Mouse (Mus musculus): ENCODE data around the gene Map7.

- TF ChIP-seq POLR2A (IDR thresholded peaks at IDR 0.05; ENCODE audit: insufficient read length, low read depth) = no peak
- no peak for TF ChIP-seq POLR2AphosphoS2 (IDR thresholded peaks at IDR 0.05; ENCODE audit: insufficient read length, low read depth)
- TF ChIP-seq SRF (IDR thresholded peaks at IDR 0.05; ENCODE audit: control insufficient read depth, insufficient read length, low read depth) = no peak
Measured at GRCm38 (mm10) chr10:20287369-20287768, 139.1 kb downstream of the Map7 start.
